15 mouse cellular contexts compared by ENCODE assay signal in the genomic region with DNA sequence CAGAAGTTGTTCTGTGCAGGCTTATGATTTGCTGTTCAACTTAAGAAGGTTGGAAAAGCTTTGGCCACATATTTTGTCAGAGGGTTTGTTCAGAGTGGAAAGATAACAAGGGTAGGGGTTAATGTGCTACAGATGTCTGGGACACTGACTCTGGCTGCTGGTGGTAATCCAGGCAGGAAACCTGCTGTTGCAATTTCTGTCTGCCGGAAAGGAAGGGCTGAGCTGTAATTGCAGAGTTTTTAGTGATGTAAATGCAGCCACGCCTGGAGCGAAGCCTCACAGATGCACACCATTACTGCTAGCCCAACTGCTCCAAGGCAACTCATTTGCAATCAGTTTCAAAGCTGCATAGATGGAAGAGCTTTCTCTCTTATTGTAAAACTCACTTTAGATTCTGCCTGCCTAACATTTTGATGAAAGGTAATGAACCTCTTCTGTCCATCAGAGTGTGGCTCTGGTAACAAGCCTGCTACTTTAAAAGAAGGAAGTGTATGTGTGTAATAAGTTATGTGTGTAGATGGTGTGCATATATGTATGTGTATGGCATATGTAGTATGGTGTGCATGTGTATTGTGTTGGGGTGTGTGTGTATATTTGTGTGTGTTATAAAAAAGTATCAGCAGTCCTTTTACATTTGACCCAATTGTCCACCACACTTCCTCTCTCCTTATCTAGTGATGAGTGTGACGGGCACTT.
DNase-seq lines count a peak whose midpoint lies in the region; ATAC-seq lines count a peak whose summit lies in the region.
"Had no signal": no experiment of that assay in that cellular context is flagged by ENCODE, and none has a peak within 500 bp of the region (broad histone marks: within the 10 kb centered on the region; RNA-seq: fewer than 3 reads in every experiment).

No protein-coding gene starts in this region.

- 26% methylated on average over 4 of the region's 4 CpGs for WGBS in embryonic facial prominence, embryonic 11.5 days
- 23% methylated on average over 4 of the region's 4 CpGs for WGBS in limb, embryonic 15.5 days
- WGBS in hindbrain, embryonic 12.5 days = 47% methylated on average over 4 of the region's 4 CpGs

- no peak overlapping the region for H3K4me2 ChIP-seq in embryonic facial prominence, embryonic 11.5 days (ENCODE audit: low read depth, low read length)
- no peak overlapping the region for H3K4me2 ChIP-seq in limb, embryonic 15.5 days
- H3K4me2 ChIP-seq in hindbrain, embryonic 12.5 days (replicated peaks) = no peak overlapping the region
- H3K4me2 ChIP-seq: embryonic facial prominence, embryonic 15.5 days; liver, embryonic 13.5 days; neural tube, embryonic 15.5 days had no signal

- no peaks in the 10 kb centered on the region for H3K9me3 ChIP-seq in embryonic facial prominence, embryonic 11.5 days (replicated peaks; ENCODE audit: control insufficient read depth, low read length)
- no peaks in the 10 kb centered on the region for H3K9me3 ChIP-seq in limb, embryonic 15.5 days
- H3K9me3 ChIP-seq in hindbrain, embryonic 12.5 days (replicated peaks) = no peaks in the 10 kb centered on the region
- H3K9me3 ChIP-seq: embryonic facial prominence, embryonic 15.5 days; liver, embryonic 13.5 days; neural tube, embryonic 15.5 days had no signal

- no peak overlapping the region for H3K9ac ChIP-seq in embryonic facial prominence, embryonic 11.5 days (replicated peaks; ENCODE audit: low read length)
- no peak overlapping the region for H3K9ac ChIP-seq in limb, embryonic 15.5 days
- H3K9ac ChIP-seq in hindbrain, embryonic 12.5 days = no peak overlapping the region
- H3K9ac ChIP-seq: embryonic facial prominence, embryonic 15.5 days; liver, embryonic 13.5 days; neural tube, embryonic 15.5 days had no signal

- no peaks in the 10 kb centered on the region for H3K27me3 ChIP-seq in embryonic facial prominence, embryonic 11.5 days (ENCODE audit: control insufficient read depth, insufficient read depth, low read length)
- no peaks in the 10 kb centered on the region for H3K27me3 ChIP-seq in limb, embryonic 15.5 days
- no peaks in the 10 kb centered on the region for H3K27me3 ChIP-seq in hindbrain, embryonic 12.5 days
- H3K27me3 ChIP-seq: CH12.LX; embryonic facial prominence, embryonic 15.5 days; liver, embryonic 13.5 days; neural tube, embryonic 15.5 days had no signal

- ATAC-seq in embryonic facial prominence, embryonic 11.5 days (replicated peaks; ENCODE audit: insufficient number of reproducible peaks, low FRiP score, low TSS enrichment, low read depth) = 0 out of 2 replicates have a peak, but pooled peaks have one; percentile 52
- ATAC-seq in limb, embryonic 15.5 days (ENCODE audit: insufficient number of reproducible peaks, low FRiP score, low TSS enrichment, low read depth) = no peak
- ATAC-seq in hindbrain, embryonic 12.5 days (ENCODE audit: low FRiP score) = no peak

- H3K4me3 ChIP-seq in embryonic facial prominence, embryonic 11.5 days (ENCODE audit: low read depth, low read length) = no peak overlapping the region
- no peak overlapping the region for H3K4me3 ChIP-seq in limb, embryonic 15.5 days
- H3K4me3 ChIP-seq in hindbrain, embryonic 12.5 days = no peak overlapping the region
- H3K4me3 ChIP-seq: embryonic facial prominence, embryonic 15.5 days; liver, embryonic 13.5 days; neural tube, embryonic 15.5 days had no signal

- DNase-seq in kidney, postnatal 10 days = peak; percentile 11
- DNase-seq in kidney, postnatal 4 days = no peak
- DNase-seq in brain, adult 2 months (ENCODE audit: low read depth, low spot score) = peak; percentile 58
- DNase-seq in embryonic facial prominence, embryonic 11.5 days (ENCODE audit: low spot score) = peak; percentile 63
- DNase-seq in natural killer cell, adult 2 months (ENCODE audit: low spot score in 2 of 2) = no peak
- no peak for DNase-seq in adrenal gland, adult 18-20 months (ENCODE audit: low spot score in 2 of 2)
- DNase-seq: cerebellum, adult 11-12 months; heart, adult 11 months; kidney, adult 9 months; liver, embryonic 13.5 days had no signal

- no peaks in the 10 kb centered on the region for H3K36me3 ChIP-seq in embryonic facial prominence, embryonic 11.5 days (replicated peaks; ENCODE audit: control insufficient read depth, insufficient read depth, low read depth, low read length)
- no peaks in the 10 kb centered on the region for H3K36me3 ChIP-seq in limb, embryonic 15.5 days
- no peaks in the 10 kb centered on the region for H3K36me3 ChIP-seq in hindbrain, embryonic 12.5 days
- H3K36me3 ChIP-seq: embryonic facial prominence, embryonic 15.5 days; liver, embryonic 13.5 days; neural tube, embryonic 15.5 days had no signal

- H3K27ac ChIP-seq in embryonic facial prominence, embryonic 11.5 days (replicated peaks; ENCODE audit: low read depth, low read length) = no peak overlapping the region
- peak overlapping the region; percentile 11; the same call in 1 of the 2 replicates for H3K27ac ChIP-seq in limb, embryonic 15.5 days
- H3K27ac ChIP-seq in hindbrain, embryonic 12.5 days = no peak overlapping the region
- H3K27ac ChIP-seq: embryonic facial prominence, embryonic 15.5 days; liver, embryonic 13.5 days; neural tube, embryonic 15.5 days had no signal

- no peaks in the 10 kb centered on the region for H3K4me1 ChIP-seq in embryonic facial prominence, embryonic 11.5 days (ENCODE audit: control insufficient read depth, insufficient read depth, low read length)
- H3K4me1 ChIP-seq in limb, embryonic 15.5 days = no peaks in the 10 kb centered on the region
- no peaks in the 10 kb centered on the region for H3K4me1 ChIP-seq in hindbrain, embryonic 12.5 days
- H3K4me1 ChIP-seq: embryonic facial prominence, embryonic 15.5 days; liver, embryonic 13.5 days; neural tube, embryonic 15.5 days had no signal

Comparison
In these comparisons a context has a peak if more than half of its experiments do, and no peak if none do; other contexts are left out.
1. DNase-seq: peak in kidney, postnatal 10 days (single experiment), brain, adult 2 months (single experiment) and embryonic facial prominence, embryonic 11.5 days (single experiment); none in kidney, postnatal 4 days (0 of 2), natural killer cell, adult 2 months (0 of 2) and adrenal gland, adult 18-20 months (0 of 2).